Mouse (Mus musculus): ENCODE data around the gene Fbxl8.

Gene Fbxl8

GRCm38 (mm10) chr8:105304325-105305210 lies 40.1 kb downstream of the Fbxl8 start:
- no peak for DNase-seq (ENCODE audit: low spot score)

DNA sequence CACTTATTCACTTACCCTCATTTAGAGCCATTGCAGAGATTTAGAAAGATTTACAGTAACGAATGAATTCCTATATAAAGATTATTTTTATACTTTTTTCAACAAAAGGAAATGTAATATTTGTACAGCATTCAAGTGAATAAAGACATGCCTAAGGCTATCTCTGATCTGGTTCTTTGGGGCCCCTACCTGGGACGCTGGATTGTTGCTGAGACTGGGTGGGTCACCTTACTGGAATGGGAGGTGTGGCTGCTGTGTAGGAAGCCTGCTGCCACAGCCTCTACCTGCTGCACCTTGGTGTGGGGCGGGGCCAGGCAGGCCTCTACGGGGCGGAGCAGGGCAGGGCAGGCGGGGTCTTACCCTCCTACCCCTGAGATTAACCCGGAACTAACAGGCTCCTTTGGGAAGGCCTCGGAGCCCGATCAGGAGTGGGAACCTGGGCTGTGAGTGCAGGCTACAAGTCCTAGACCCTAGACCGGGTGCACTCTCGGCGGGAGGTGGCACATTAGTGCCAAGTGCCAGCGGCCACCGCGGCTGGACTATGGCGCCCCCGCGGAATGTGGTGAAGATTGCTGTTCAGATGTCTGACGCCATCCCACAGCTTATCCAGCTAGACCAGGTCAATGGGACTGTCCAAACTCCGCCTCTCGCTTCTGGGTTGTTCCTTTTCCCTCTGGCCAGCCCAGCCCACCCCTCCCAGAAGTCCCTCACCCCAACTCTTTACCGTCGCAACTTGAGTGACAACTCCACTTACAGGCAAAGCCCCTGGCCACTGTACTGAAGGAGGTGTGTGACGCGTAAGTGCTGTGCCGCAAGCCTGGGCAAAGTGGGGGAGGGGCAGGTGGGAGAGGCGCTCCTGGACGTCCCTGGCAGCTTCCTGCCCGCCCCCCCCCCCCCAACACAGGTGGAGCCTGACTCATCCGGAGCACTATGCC lies 41.0 kb downstream of the Fbxl8 start, which contains the start of gene Elmo3:
TSS of gene Elmo3 (plus strand) at position 391 of the 935 bp plus-strand sequence.
- peak; percentile 63 for DNase-seq (ENCODE audit: low spot score)

DNA sequence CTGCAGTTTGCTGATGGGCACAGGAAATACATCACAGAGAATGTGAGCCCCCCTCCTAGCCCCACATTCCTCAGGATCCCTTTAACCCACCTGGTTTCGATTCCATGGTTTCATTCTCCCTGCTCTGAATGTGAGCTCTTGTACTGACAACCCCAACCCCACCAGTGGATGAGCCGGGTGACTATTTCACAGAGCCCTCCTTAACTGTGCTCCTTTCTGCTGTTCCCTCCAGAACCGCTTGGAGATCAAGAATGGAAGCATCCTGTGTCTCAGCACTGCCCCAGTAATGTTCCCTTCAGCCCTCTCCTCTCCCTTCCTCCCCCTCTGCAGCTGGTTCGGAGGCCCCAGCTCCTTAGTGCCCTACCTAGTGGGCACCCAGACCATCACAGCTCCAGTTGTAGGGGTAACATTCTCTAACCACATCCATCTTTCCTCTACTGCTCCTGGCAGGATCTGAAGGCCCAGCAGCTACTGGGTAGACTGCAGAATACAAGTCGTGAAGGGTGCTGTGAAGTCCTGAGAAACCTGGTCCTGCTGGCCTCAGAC lies 41.8 kb downstream of the Fbxl8 start:
- no peak for DNase-seq (ENCODE audit: low spot score)

GRCm38 (mm10) chr8:105307670-105308069 lies 43.2 kb downstream of the Fbxl8 start:
- no peak for DNase-seq (ENCODE audit: low spot score)

DNA sequence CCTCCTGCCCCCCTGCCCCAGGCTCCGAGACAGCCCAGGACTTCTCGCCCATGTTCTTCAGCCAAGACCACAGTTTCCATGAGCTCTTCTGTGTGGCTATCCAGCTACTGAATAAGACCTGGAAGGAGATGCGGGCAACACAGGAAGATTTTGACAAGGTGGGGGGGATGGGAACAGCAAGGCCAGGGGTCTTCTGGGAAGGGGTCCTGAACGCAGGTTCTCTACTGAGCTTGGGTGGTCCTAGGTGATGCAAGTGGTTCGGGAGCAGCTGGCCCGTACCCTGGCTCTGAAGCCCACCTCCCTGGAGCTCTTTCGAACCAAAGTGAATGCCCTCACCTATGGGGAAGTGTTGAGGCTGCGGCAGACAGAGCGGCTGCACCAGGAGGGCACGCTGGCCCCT lies 44.0 kb downstream of the Fbxl8 start:
- no peak for DNase-seq (ENCODE audit: low spot score)

DNA sequence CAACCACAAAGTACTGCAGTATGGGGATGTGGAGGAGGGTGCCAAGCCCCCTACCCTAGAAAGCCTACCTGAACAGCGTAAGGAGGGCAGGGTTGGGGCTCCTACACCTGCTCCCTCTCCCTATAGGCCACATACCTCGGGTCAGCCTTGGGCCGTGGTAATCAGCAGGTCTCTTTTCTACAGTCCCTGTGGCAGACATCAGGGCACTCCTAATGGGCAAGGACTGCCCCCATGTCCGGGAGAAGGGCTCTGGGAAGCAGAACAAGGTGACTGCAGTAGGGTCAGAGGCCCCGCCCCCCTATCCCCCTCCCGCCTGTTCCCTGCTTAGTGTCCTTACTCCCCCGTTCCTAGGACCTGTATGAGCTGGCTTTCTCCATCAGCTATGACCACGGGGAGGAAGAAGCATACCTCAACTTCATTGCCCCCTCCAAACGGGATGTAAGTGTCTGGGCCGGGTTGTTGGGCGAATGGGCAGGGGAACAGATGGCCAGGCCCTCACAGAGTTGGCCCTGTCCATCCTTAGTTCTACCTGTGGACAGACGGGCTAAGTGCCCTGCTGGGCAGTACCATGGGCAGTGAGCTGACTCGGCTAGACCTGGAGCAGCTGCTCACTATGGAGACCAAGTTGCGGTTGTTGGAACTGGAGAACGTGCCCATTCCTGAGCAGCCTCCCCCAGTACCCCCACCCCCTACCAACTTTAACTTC lies 44.8 kb downstream of the Fbxl8 start:
- no peak for DNase-seq (ENCODE audit: low spot score)

- no peak for DNase-seq (ENCODE audit: low spot score)
Measured at GRCm38 (mm10) chr8:105310118-105310517, 45.7 kb downstream of the Fbxl8 start.

DNA sequence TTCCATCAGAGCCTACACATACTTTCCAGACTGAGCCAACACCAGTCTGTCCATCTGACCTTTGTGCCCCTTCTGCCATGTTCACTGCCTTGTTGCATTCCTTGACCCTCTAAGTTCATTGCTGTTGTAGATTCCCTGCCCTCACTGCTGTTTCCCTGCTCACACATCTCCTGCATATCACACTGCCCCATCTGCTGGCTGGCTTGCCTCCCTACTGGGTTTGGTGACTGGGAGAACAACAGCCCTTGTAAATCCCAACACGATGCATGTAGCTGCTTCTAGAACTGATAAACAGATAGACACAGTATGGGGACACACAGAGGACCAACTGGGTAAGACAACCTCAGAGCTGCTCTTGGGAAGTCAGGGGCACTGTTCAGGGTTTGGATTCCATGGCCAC lies 47.3 kb downstream of the Fbxl8 start:
- no peak for DNase-seq (ENCODE audit: low spot score)

DNA sequence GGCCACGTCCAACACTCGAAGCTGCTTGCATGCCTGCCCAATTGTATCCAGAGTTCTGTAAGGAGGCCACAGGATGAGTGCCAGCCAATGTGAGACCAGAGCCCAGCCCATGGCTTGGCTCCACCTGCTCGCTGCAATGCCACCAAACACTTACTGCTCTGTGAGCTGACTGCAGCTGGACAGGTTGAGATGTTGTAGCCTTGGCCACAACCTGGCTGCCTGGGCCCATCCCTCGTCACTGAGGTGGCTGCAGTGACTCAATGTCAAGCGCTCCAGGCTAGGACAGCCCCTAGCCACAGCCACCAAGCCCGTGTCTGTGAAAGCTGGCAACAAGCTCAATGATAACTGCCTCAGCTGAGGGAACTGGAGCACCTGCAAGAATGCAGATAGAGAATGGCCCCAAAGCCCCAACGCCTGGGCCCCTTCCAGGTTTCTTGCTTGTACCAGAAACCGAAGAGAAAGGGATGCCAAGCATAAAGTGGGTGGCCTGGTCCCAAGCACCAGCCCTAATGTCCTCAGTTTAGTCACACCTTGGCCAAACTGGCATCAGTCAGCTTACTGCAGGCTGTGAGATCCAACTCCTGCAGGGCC lies 48.5 kb downstream of the Fbxl8 start:
- no peak for DNase-seq (ENCODE audit: low spot score)

DNA sequence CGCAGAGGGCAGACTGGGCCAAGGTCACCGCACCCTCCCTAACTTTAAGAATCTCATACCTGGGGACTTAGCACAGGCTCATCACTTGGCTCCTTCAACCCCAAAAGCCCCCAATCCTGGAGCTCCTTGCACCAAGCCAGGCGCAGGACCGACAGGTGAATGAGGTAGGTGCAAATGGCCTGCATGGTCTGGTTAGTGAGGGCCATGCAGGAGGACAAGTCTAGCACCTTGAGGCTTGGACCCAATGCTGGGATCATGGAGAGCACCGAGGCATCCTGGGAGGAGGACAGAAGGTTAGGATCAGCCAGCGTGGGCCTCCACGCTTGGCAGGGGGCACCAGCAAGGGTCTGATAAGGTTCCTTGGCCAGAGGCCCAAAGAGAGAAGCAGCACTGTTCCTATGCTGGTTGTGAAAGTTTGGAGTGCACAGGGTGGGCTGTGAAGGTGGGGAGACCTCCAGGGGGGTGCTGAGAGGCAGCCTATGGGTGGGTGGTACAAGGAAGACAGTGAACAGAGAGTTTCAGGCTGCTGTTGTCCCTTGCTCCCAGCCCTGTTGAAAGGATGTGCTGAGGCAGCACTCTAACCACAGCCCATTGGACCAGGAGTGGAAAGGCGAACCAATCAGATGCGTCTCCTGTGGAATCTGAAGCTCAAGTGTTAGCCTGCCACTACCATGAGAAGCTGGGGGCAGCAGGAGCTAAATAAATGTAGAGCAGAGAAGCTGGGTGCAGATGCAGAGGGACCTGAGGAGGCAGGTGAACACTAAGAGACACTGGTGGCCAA lies 49.4 kb downstream of the Fbxl8 start:
- no peak for DNase-seq (ENCODE audit: low spot score)

DNA sequence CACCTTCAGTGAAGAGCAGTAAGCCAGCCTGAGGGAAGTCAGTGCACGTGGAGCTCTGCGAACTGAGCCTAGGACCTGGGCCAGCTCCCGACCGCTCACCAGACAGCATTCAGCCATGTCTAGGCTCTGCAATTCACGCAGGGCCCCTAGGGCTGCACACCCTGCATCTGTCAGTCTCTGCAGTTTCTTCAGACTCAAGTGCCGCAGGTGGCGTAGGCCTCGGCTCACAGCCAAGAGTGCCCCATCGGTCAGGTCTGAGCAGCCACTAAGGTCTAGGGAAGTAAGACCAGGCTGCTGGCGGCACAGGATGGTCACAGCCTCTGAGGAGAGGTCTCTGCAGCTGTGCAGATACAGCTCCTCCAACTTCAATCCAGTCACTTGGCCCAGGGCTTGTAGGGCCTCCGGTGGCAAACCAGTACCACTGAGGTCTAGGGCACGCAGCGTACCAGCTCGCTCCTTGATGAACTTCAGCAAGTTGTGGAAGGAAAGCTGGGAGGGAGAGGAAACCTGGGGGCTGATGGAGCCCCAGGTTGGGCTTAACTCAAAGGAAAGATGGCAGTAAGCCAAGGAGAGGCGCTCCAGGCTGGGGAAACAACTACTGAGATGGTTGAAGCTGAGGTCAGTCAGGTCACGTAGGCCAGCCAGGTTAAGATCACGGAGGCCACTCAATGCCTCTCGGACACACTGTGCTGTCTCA lies 50.8 kb downstream of the Fbxl8 start:
- DNase-seq (ENCODE audit: low spot score) = no peak

GRCm38 (mm10) chr8:105317941-105318340 lies 53.5 kb downstream of the Fbxl8 start:
- no peak for DNase-seq (ENCODE audit: low spot score)

DNA sequence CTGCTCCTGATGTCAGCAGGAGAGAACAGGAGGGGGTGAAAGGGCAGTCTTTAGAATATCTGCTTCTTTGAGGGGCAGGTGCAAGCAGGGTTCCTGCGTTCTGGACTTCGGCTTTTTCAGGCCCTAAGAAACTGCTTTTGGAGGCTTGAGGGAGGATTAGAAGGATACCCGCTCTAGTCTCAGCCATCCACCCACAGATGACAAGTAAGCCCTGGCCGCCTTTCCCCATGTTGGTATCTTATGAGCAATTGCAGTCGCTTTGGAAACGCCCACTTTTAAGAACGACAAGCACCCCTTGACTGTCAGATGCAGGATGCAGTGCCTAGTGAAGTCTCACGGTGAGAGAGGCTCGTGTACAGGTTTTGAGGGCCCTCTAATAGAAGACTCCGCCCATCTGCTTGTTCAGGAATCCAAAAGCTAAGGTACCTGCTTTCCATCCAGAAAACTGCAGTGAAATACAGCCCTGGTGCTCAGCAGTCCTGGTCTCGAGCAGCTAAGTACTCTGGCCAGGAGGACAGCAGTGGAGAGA lies 54.3 kb downstream of the Fbxl8 start:
- no peak for DNase-seq (ENCODE audit: low spot score)
